Mouse (Mus musculus) spleen, adult 2 months (tissue): ENCODE results near the gene Baiap2. TPM values are rescaled to one million over a fixed set of nuclear protein-coding genes. Genes with fewer than 3 reads are reported as not detected.

Experiments
- DNase-seq, 2 experiments: peaks; one replicate each; pipeline versions ENCODE4 v3.0.0 to v3.0.0-alpha.2; 2012 to 2021; ENCODE audit warnings: low spot score in 2 of 2, low read depth in 1 of 2
- H3K27ac ChIP-seq: fragments of 200-500 bp; 2 replicates; pipeline ENCODE4 v1.5.1; 2012; ENCODE audit warnings: low read length, inconsistent platforms; ENCODE audit not compliant: insufficient read depth
- H3K27me3 ChIP-seq: fragments of 200-500 bp; 2 replicates; pipeline ENCODE4 v1.6.1; 2012; ENCODE audit warnings: mild to moderate bottlenecking, moderate library complexity, low read length, inconsistent platforms; ENCODE audit not compliant: control insufficient read depth, insufficient read depth
- H3K36me3 ChIP-seq: fragments of 200-500 bp; 2 replicates; pipeline ENCODE4 v1.6.1; 2012; ENCODE audit warnings: mild to moderate bottlenecking, low read length, inconsistent platforms; ENCODE audit not compliant: control insufficient read depth, insufficient read depth
- H3K4me1 ChIP-seq: fragments of 200-500 bp; 2 replicates; pipeline ENCODE4 v1.6.1; 2011; ENCODE audit warnings: inconsistent platforms; ENCODE audit not compliant: control insufficient read depth, insufficient read depth, insufficient read length
- H3K4me3 ChIP-seq: fragments of 200-500 bp; 2 replicates; pipeline ENCODE4 v1.5.1; 2011; ENCODE audit warnings: mild to moderate bottlenecking, inconsistent platforms; ENCODE audit not compliant: insufficient read depth, insufficient read length; ENCODE audit errors: extremely low read depth
- CTCF ChIP-seq: fragments of 200-500 bp; IDR thresholded peaks from 2 replicates; pipeline ENCODE4 v1.5.1; 2011; ENCODE audit warnings: mild to moderate bottlenecking, inconsistent platforms; ENCODE audit not compliant: insufficient read depth, insufficient read length, insufficient replicate concordance; ENCODE audit errors: extremely low read depth
- POLR2A ChIP-seq: fragments of 200-500 bp; IDR thresholded peaks from 2 replicates; pipeline ENCODE4 v1.6.1; 2011; ENCODE audit warnings: low read depth, low read length, inconsistent platforms
- WGBS: fragments of 180-500 bp; shearing (Covaris S2); methylation state at CpG from one replicate; pipeline ENCODE4 v1.1.7; 2018; 5-methylcytosine and 5-hydroxymethylcytosine counted together
- polyA plus RNA-seq: library from polyadenylated mRNA; depleted of rRNA; stranded (reverse); fragments of >200 nt; gene quantifications from 2 replicates; pipeline ENCODE4 v1.2.3, GENCODE M21; 2012

Gene Baiap2
- polyA plus RNA-seq, 1 experiment = 17.3 TPM

DNA sequence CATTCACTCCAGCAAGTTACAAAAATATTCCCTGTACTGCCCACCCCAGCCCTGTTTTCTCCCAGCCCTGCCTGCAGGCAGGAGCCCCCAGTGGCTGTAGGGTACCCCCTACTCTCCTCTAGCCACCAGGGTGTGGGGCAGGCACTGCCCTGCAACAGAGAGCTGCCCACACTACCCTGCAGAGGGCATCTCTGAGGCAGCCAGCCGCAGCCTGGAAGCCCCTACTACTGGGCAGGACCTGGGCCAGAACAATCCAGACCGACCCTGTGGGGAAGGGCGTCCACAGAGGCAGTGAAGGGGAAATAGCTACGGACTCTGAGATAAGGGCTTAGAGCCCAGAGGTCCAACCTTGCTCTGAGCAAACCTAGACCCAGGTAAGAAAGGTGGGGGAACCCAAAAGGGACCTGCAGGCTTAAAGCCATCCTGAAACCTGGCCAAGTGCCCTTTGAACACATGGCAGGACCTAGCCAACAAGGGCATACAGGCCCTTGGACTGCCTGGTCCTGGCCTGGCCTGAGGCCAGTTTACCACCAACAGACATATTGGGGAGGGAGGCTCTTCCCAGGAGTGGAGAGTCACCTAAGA, 65.0 kb downstream of the Baiap2 start:
- H3K36me3 ChIP-seq = peaks cover under 1% of the 10 kb centered on the region; the same call in 1 of the 2 replicates
- DNase-seq = no peak
- WGBS = 80% methylated on average over 4 of the region's 4 CpGs

DNA sequence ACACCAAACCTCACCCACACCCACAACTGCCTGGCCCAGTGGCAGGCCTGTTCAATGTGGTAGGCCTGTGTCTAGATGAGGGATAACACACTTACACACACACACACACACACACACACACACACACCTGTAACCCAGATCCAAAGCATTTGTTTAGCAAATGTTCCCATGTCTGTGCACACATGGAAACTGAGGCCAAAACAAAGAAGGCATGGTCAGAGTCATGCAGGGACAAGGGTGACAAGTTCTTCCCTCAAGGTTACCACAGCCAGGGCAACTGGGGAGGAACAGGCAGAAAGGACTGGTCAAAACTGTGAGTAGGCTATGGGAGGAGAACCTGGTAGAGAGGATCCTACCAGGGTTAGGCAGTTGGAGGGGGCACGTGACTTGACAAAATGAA, 65.9 kb downstream of the Baiap2 start:
- Histone ChIP-seq H3K4me1 (peaks cover 4% of the 10 kb centered on the region), H3K36me3 (no peaks in the 10 kb centered on the region), H3K4me3 (no peak overlapping the region), H3K27me3 (no peaks in the 10 kb centered on the region), H3K27ac (no peak overlapping the region)
- TF ChIP-seq POLR2A = no peak
- TF ChIP-seq CTCF = no peak
- WGBS = 87% methylated on average over 1 of the region's 1 CpGs
- DNase-seq = no peak

More for the DNA sequence above, 65.0 kb downstream of the Baiap2 start:
- no peak for TF ChIP-seq CTCF
- TF ChIP-seq POLR2A = no peak
- H3K27me3 ChIP-seq = no peaks in the 10 kb centered on the region
- H3K4me3 ChIP-seq = no peak overlapping the region
- no peak overlapping the region for H3K27ac ChIP-seq
- no peaks in the 10 kb centered on the region for H3K4me1 ChIP-seq

DNA sequence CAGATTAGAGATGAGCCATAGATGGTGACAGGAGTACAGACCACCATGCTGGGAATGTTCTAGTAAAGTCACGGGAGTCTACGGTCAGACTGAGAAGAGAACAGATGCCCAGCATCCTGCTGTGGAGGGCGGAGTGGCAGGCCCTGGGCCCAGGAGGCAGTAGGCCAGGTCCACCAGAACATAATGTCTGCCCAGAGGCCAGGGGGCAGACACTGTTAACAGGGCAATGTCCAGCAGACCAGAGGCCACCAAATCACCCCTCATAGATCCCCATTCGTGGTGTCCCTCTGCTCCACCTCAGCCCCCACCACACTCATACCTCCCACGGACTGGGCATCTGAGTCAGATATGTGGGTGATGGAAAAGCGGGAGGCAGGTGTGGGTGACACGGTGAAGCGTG, 66.4 kb downstream of the Baiap2 start:
- WGBS = 96% methylated on average over 8 of the region's 8 CpGs
- TF ChIP-seq POLR2A (no peak), CTCF (no peak)
- no peak overlapping the region for H3K4me3 ChIP-seq
- no peak for DNase-seq
- no peaks in the 10 kb centered on the region for H3K36me3 ChIP-seq
- H3K27me3 ChIP-seq = no peaks in the 10 kb centered on the region
- no peak overlapping the region for H3K27ac ChIP-seq
- H3K4me1 ChIP-seq = peaks cover 5% of the 10 kb centered on the region

DNA sequence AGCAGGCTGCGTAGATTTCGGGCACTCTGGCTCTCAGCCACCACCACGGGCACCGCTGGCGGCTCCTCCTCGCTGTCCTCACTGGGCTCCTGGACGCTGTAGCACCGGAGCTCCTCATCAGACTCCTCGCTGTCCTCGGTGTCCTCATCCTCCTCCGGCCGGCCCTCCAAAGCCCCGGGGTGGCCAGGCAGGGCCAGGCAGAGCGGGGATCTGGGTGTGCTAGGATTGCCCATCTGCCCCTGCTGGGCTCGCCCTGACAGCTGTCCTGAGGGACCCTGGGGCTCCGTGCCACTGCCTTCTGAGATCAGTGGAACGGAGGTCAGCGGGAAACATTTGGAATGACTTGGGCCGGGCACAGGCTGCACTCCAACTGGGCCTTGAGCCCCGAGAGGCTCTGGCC, 67.4 kb downstream of the Baiap2 start:
- 87% methylated on average over 20 of the region's 20 CpGs for WGBS
- H3K36me3 ChIP-seq = no peaks in the 10 kb centered on the region
- TF ChIP-seq POLR2A = no peak
- TF ChIP-seq CTCF = no peak
- H3K4me3 ChIP-seq = no peak overlapping the region
- peaks cover 5% of the 10 kb centered on the region for H3K4me1 ChIP-seq
- H3K27me3 ChIP-seq = no peaks in the 10 kb centered on the region
- H3K27ac ChIP-seq = no peak overlapping the region
- no peak for DNase-seq

DNA sequence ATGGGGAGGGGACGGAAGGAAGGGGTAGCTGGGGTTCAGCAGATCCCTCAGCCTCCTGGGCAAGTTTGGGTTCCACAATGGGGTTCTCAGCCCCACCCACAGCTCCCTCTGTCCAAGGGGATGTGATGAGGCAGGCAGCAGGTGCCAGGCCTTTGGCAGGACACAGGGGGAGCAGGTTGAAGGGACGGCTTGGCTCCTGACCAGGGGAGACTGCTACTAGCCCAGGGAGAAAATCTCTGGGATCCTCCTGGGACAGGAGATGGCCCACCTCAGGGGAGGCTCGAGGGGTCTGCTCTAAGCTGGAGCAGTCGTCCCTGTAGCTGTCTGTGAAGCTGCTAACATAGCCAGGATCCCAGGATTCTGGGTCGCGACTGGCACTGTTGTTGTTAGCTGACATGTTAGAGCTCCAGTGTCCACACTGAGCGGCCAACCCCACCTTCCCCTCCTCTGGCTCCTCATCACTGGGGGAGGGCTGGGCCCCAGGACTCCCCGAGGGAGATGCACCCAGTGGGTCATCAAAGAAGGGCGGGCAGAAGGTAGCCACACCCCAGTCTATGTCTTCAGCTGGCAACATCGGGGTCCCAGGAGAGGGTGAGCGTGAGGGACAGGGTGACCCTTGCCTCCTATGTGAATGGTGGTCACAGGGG, 68.7 kb downstream of the Baiap2 start:
- WGBS = 83% methylated on average over 11 of the region's 11 CpGs
- DNase-seq = no peak
- no peak overlapping the region for H3K27ac ChIP-seq
- H3K4me1 ChIP-seq = peaks cover 5% of the 10 kb centered on the region
- H3K4me3 ChIP-seq = no peak overlapping the region
- TF ChIP-seq POLR2A = no peak
- H3K36me3 ChIP-seq = no peaks in the 10 kb centered on the region
- no peaks in the 10 kb centered on the region for H3K27me3 ChIP-seq

- no peaks in the 10 kb centered on the region for H3K36me3 ChIP-seq
- WGBS = 61% methylated on average over 43 of the region's 43 CpGs
- DNase-seq = no peak
- no peak overlapping the region for H3K27ac ChIP-seq
- no peaks in the 10 kb centered on the region for H3K27me3 ChIP-seq
- H3K4me1 ChIP-seq = peaks cover 5% of the 10 kb centered on the region
- no peak overlapping the region for H3K4me3 ChIP-seq
- TF ChIP-seq CTCF = no peak
Observed at GRCm38 (mm10) chr11:120011761-120012560, 69.4 kb downstream of the Baiap2 start.

DNA sequence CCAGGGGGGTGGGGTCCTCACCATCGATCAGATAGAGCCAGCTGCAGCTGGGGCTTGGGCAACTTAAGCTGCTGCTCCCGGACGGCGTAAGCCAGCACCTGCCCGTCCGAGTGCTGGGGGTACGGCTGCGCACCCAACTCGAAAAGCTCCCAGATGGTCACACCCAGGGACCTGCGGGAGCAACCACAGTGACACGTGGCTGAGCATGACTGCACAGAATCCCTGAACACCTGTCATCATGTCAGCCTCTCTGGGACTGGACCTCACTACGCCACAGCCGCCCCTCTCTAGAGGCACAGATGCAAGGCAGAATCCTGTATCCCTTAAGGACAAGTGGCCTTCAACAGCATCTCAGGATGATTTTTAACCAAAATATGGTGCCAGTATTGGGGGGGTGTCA, 70.1 kb downstream of the Baiap2 start:
- H3K27ac ChIP-seq = no peak overlapping the region
- 78% methylated on average over 13 of the region's 13 CpGs for WGBS
- no peak for TF ChIP-seq POLR2A
- no peaks in the 10 kb centered on the region for H3K27me3 ChIP-seq
- H3K4me3 ChIP-seq = no peak overlapping the region
- peaks cover 5% of the 10 kb centered on the region for H3K4me1 ChIP-seq
- no peaks in the 10 kb centered on the region for H3K36me3 ChIP-seq
- DNase-seq = no peak
